ENCODE assay signal across 9 mouse cellular contexts in the genomic region with DNA sequence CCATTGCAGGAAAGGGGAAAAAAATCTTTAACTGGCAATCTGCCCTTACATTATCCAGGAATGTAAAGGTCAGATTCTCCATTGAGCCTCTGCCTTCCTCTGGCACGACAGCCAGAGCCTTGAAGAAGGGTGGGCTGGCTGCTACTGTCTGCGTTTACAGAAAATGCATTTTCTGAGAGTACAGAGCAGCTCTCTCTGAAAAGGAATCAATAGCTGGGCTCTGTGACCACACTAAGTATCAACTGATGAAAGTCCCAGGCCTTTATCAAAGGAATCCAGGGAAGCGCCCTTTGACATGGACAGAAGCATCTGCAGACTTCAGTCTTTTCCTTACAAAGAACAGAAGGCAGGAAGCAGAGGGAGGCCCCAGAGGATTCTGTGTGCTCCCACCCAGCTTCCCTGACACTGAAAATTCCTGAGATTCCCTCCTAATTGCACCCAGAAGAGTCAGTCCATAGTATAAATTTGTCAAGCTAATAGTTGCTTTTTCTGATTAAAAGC.
A peak's percentile ranks its signal among the peaks of the same experiment; 100 is the strongest.
DNase-seq lines count a peak whose midpoint lies in the region; ATAC-seq and TF ChIP-seq lines count a peak whose summit lies in the region.
"Had no signal": no experiment of that assay in that cellular context is flagged by ENCODE, and none has a peak within 500 bp of the region (broad histone marks: within the 10 kb centered on the region; RNA-seq: fewer than 3 reads in every experiment).

No protein-coding gene starts in this region.

- DNase-seq in forebrain, embryonic 14.5 days (ENCODE audit: low spot score), result peak; percentile 20
- peak; percentile 32 for DNase-seq in lung, postnatal 0 days (ENCODE audit: low spot score)
- no peak for DNase-seq in lung, adult 2 months
- DNase-seq in urinary bladder, postnatal 10 days (ENCODE audit: low spot score), result no peak
- no peak for DNase-seq in ovary, postnatal 14 days (ENCODE audit: low spot score)

- H3K27ac ChIP-seq in forebrain, embryonic 14.5 days (ENCODE audit: low read depth, low read length), result no peak overlapping the region
- H3K27ac ChIP-seq in forebrain, embryonic 12.5 days, result no peak overlapping the region
- H3K27ac ChIP-seq in lung, postnatal 0 days (ENCODE audit: low read length), result peak overlapping the region; percentile 22; the same call in 1 of the 2 replicates
- H3K27ac ChIP-seq in heart, embryonic 12.5 days (ENCODE audit: poor library complexity, severe bottlenecking), result no peak overlapping the region; the same call in 1 of the 2 replicates
- H3K27ac ChIP-seq in midbrain, embryonic 12.5 days (replicated peaks), result peak overlapping the region; percentile 4; the same call in 1 of the 2 replicates
- H3K27ac ChIP-seq: macrophage had no signal

- H3K9ac ChIP-seq in forebrain, embryonic 14.5 days (ENCODE audit: low read length), result no peak overlapping the region
- H3K9ac ChIP-seq in forebrain, embryonic 12.5 days, result no peak overlapping the region
- H3K9ac ChIP-seq in lung, postnatal 0 days (replicated peaks; ENCODE audit: low read depth), result no peak overlapping the region
- no peak overlapping the region for H3K9ac ChIP-seq in heart, embryonic 12.5 days
- H3K9ac ChIP-seq in midbrain, embryonic 12.5 days (replicated peaks), result no peak overlapping the region

- no peaks in the 10 kb centered on the region for H3K4me1 ChIP-seq in forebrain, embryonic 14.5 days (ENCODE audit: control insufficient read depth, insufficient read depth, low read length)
- peaks cover 12% of the 10 kb centered on the region for H3K4me1 ChIP-seq in forebrain, embryonic 12.5 days
- peaks cover 10% of the 10 kb centered on the region for H3K4me1 ChIP-seq in lung, postnatal 0 days (ENCODE audit: insufficient read depth, low read depth, low read length)
- peaks cover 14% of the 10 kb centered on the region for H3K4me1 ChIP-seq in lung, adult 2 months (ENCODE audit: control insufficient read depth, insufficient read depth, low read length)
- peaks cover 24% of the 10 kb centered on the region for H3K4me1 ChIP-seq in heart, embryonic 12.5 days (replicated peaks)
- peaks cover 10% of the 10 kb centered on the region; the same call in 1 of the 2 replicates for H3K4me1 ChIP-seq in midbrain, embryonic 12.5 days

- H3K27me3 ChIP-seq in forebrain, embryonic 14.5 days (replicated peaks; ENCODE audit: control insufficient read depth, insufficient read depth, low read length), result no peaks in the 10 kb centered on the region
- no peaks in the 10 kb centered on the region for H3K27me3 ChIP-seq in forebrain, embryonic 12.5 days
- H3K27me3 ChIP-seq in lung, postnatal 0 days (replicated peaks; ENCODE audit: insufficient read depth, low read length), result no peaks in the 10 kb centered on the region
- H3K27me3 ChIP-seq in heart, embryonic 12.5 days (replicated peaks), result no peaks in the 10 kb centered on the region
- H3K27me3 ChIP-seq in midbrain, embryonic 12.5 days, result no peaks in the 10 kb centered on the region

- ATAC-seq in forebrain, embryonic 14.5 days, result no peak
- ATAC-seq in forebrain, embryonic 12.5 days (ENCODE audit: low FRiP score), result no peak
- ATAC-seq in lung, postnatal 0 days, result peak; percentile 32; the same call in 1 of the 2 replicates
- 0 out of 2 replicates have a peak, but pooled peaks have one; percentile 22 for ATAC-seq in heart, embryonic 12.5 days (ENCODE audit: insufficient number of reproducible peaks, low FRiP score)
- ATAC-seq in midbrain, embryonic 12.5 days (ENCODE audit: low FRiP score, low read depth), result no peak

- no peak for TF ChIP-seq CTCF in lung, postnatal 0 days (IDR thresholded peaks at IDR 0.05)
- no peak for TF ChIP-seq CTCF in lung, adult 2 months (IDR thresholded peaks at IDR 0.05; ENCODE audit: insufficient read depth, low read length)

- no peak overlapping the region for H3K4me2 ChIP-seq in forebrain, embryonic 14.5 days (ENCODE audit: low read length)
- no peak overlapping the region for H3K4me2 ChIP-seq in forebrain, embryonic 12.5 days
- H3K4me2 ChIP-seq in lung, postnatal 0 days (replicated peaks; ENCODE audit: low read depth, low read length), result no peak overlapping the region
- no peak overlapping the region for H3K4me2 ChIP-seq in heart, embryonic 12.5 days
- H3K4me2 ChIP-seq in midbrain, embryonic 12.5 days (replicated peaks), result no peak overlapping the region

- WGBS in forebrain, embryonic 14.5 days, result 49% methylated on average over 3 of the region's 3 CpGs
- 40% methylated on average over 3 of the region's 3 CpGs for WGBS in forebrain, embryonic 12.5 days
- 26% methylated on average over 3 of the region's 3 CpGs for WGBS in lung, postnatal 0 days
- 31% methylated on average over 3 of the region's 3 CpGs for WGBS in lung, adult 2 months
- 23% methylated on average over 3 of the region's 3 CpGs for WGBS in heart, embryonic 12.5 days
- 25% methylated on average over 3 of the region's 3 CpGs for WGBS in midbrain, embryonic 12.5 days

- H3K9me3 ChIP-seq in forebrain, embryonic 14.5 days (replicated peaks; ENCODE audit: control insufficient read depth, low read length), result no peaks in the 10 kb centered on the region
- no peaks in the 10 kb centered on the region for H3K9me3 ChIP-seq in forebrain, embryonic 12.5 days
- H3K9me3 ChIP-seq in lung, postnatal 0 days (ENCODE audit: low read length), result no peaks in the 10 kb centered on the region
- H3K9me3 ChIP-seq in heart, embryonic 12.5 days (replicated peaks), result no peaks in the 10 kb centered on the region
- no peaks in the 10 kb centered on the region for H3K9me3 ChIP-seq in midbrain, embryonic 12.5 days

- H3K36me3 ChIP-seq in forebrain, embryonic 14.5 days (ENCODE audit: control insufficient read depth, insufficient read depth, low read length), result no peaks in the 10 kb centered on the region
- H3K36me3 ChIP-seq in forebrain, embryonic 12.5 days (replicated peaks), result no peaks in the 10 kb centered on the region
- no peaks in the 10 kb centered on the region for H3K36me3 ChIP-seq in lung, postnatal 0 days (ENCODE audit: insufficient read depth, low read length)
- no peaks in the 10 kb centered on the region for H3K36me3 ChIP-seq in heart, embryonic 12.5 days
- no peaks in the 10 kb centered on the region for H3K36me3 ChIP-seq in midbrain, embryonic 12.5 days

- no peak for TF ChIP-seq POLR2A in lung, adult 2 months (IDR thresholded peaks at IDR 0.05; ENCODE audit: borderline replicate concordance, extremely low read depth, low read depth, low read length)

- 0 out of 2 replicates have a peak, but pooled peaks have one; percentile 35 for TF ChIP-seq EP300 in lung, postnatal 0 days (IDR thresholded peaks at IDR 0.05)

- H3K4me3 ChIP-seq in forebrain, embryonic 14.5 days (ENCODE audit: low read depth, low read length), result no peak overlapping the region
- no peak overlapping the region for H3K4me3 ChIP-seq in forebrain, embryonic 12.5 days (replicated peaks)
- H3K4me3 ChIP-seq in lung, postnatal 0 days (ENCODE audit: low read depth, low read length), result no peak overlapping the region
- no peak overlapping the region for H3K4me3 ChIP-seq in lung, adult 2 months (replicated peaks; ENCODE audit: extremely low read depth, low read depth, low read length)
- H3K4me3 ChIP-seq in heart, embryonic 12.5 days, result no peak overlapping the region
- H3K4me3 ChIP-seq in midbrain, embryonic 12.5 days, result no peak overlapping the region

Comparison
In these comparisons a context has a peak if more than half of its experiments do, and no peak if none do; other contexts are left out.
1. DNase-seq: peak in forebrain, embryonic 14.5 days (single experiment) and lung, postnatal 0 days (single experiment); none in lung, adult 2 months (single experiment), urinary bladder, postnatal 10 days (single experiment) and ovary, postnatal 14 days (single experiment).
2. ATAC-seq: peak in lung, postnatal 0 days (single experiment) and heart, embryonic 12.5 days (single experiment); none in forebrain, embryonic 14.5 days (single experiment), forebrain, embryonic 12.5 days (single experiment) and midbrain, embryonic 12.5 days (single experiment).
3. H3K27ac ChIP-seq: peak in lung, postnatal 0 days (single experiment) and midbrain, embryonic 12.5 days (single experiment); none in forebrain, embryonic 14.5 days (single experiment), forebrain, embryonic 12.5 days (single experiment) and heart, embryonic 12.5 days (single experiment).